Mouse (Mus musculus) ES-Bruce4 (cell line): ENCODE results near the gene Ppard. TPM values are rescaled to one million over a fixed set of nuclear protein-coding genes. Genes with fewer than 3 reads are reported as not detected.

Experiments used
- H3K27ac ChIP-seq: 2 replicates; pipeline ENCODE4 v1.5.1; 2012; ENCODE audit warnings: low read length, inconsistent platforms; ENCODE audit not compliant: insufficient read depth
- H3K27me3 ChIP-seq: 2 replicates; pipeline ENCODE4 v1.6.1; 2012; ENCODE audit warnings: mild to moderate bottlenecking, low read length, inconsistent platforms; ENCODE audit not compliant: control insufficient read depth, poor library complexity, insufficient read depth, severe bottlenecking
- H3K36me3 ChIP-seq: 2 replicates; pipeline ENCODE4 v1.6.1; 2012; ENCODE audit warnings: inconsistent platforms, mild to moderate bottlenecking, low read length, moderate library complexity; ENCODE audit not compliant: control insufficient read depth, poor library complexity, insufficient read depth, severe bottlenecking
- H3K4me1 ChIP-seq: one replicate; pipeline ENCODE4 v1.8.1; 2011; ENCODE audit warnings: low read length; ENCODE audit not compliant: control insufficient read depth, insufficient read depth
- H3K4me3 ChIP-seq: 2 replicates; pipeline ENCODE4 v1.5.1; 2011; ENCODE audit warnings: low read depth, mild to moderate bottlenecking, low read length
- H3K9ac ChIP-seq: 2 replicates; pipeline ENCODE4 v1.6.1; 2012; ENCODE audit warnings: low read depth, mild to moderate bottlenecking, inconsistent platforms; ENCODE audit not compliant: poor library complexity, severe bottlenecking
- H3K9me3 ChIP-seq: replicated peaks from 2 replicates; pipeline ENCODE4 v1.6.1; 2012; ENCODE audit warnings: mild to moderate bottlenecking, low read length, inconsistent platforms; ENCODE audit not compliant: control insufficient read depth, poor library complexity, insufficient read depth, severe bottlenecking
- CTCF ChIP-seq: IDR thresholded peaks from one replicate; pipeline ENCODE4 v1.8.1; 2011; ENCODE audit warnings: low read depth, low read length
- EP300 ChIP-seq: IDR thresholded peaks from 2 replicates; pipeline ENCODE4 v1.6.1; 2011; ENCODE audit warnings: low read depth, low read length; ENCODE audit not compliant: insufficient read depth
- POLR2A ChIP-seq: IDR thresholded peaks from one replicate; pipeline ENCODE4 v1.8.1; 2011; ENCODE audit warnings: low read length; ENCODE audit not compliant: insufficient read depth
- polyA plus RNA-seq: library from polyadenylated mRNA; stranded (reverse); fragments of >200 nt; gene quantifications from 2 replicates; pipeline ENCODE4 v1.2.4, GENCODE M21; 2011; ENCODE audit warnings: low read depth; ENCODE audit not compliant: missing spikeins, insufficient read depth, insufficient read length

Ppard gene
- polyA plus RNA-seq, 1 experiment: 24.0 TPM

- Histone ChIP-seq H3K27ac (no peak overlapping the region), H3K27me3 (no peaks in the 10 kb centered on the region), H3K9me3 (no peaks in the 10 kb centered on the region), H3K36me3 (no peaks in the 10 kb centered on the region), H3K9ac (no peak overlapping the region), H3K4me3 (no peak overlapping the region), H3K4me1 (no peaks in the 10 kb centered on the region)
- no peak for TF ChIP-seq CTCF
- no peak for TF ChIP-seq POLR2A
- no peak for TF ChIP-seq EP300
Measured at GRCm38 (mm10) chr17:28291346-28291745, 58.8 kb downstream of the Ppard start.

GRCm38 (mm10) chr17:28293716-28294115 is 61.2 kb downstream of the Ppard start:
- H3K9ac ChIP-seq: no peak overlapping the region
- H3K27ac ChIP-seq: no peak overlapping the region

GRCm38 (mm10) chr17:28294449-28295333 is 62.2 kb downstream of the Ppard start:
- Histone ChIP-seq H3K9me3 (no peaks in the 10 kb centered on the region), H3K27ac (no peak overlapping the region), H3K4me3 (no peak overlapping the region), H3K36me3 (no peaks in the 10 kb centered on the region), H3K27me3 (no peaks in the 10 kb centered on the region), H3K9ac (no peak overlapping the region), H3K4me1 (peaks cover 5% of the 10 kb centered on the region)
- TF ChIP-seq POLR2A (no peak), EP300 (no peak), CTCF (no peak)

More at GRCm38 (mm10) chr17:28293716-28294115, 61.2 kb downstream of the Ppard start:
- H3K4me1 ChIP-seq: peaks cover 5% of the 10 kb centered on the region
- H3K4me3 ChIP-seq: no peak overlapping the region
- no peaks in the 10 kb centered on the region for H3K36me3 ChIP-seq
- TF ChIP-seq CTCF: no peak
- no peak for TF ChIP-seq POLR2A
- no peak for TF ChIP-seq EP300
- H3K27me3 ChIP-seq: no peaks in the 10 kb centered on the region
- H3K9me3 ChIP-seq: no peaks in the 10 kb centered on the region

GRCm38 (mm10) chr17:28298888-28299287 is 66.4 kb downstream of the Ppard start:
- H3K4me3 ChIP-seq: peak overlapping the region; percentile 10; the same call in 1 of the 2 replicates
- H3K27ac ChIP-seq: no peak overlapping the region

GRCm38 (mm10) chr17:28299669-28300320 is 67.3 kb downstream of the Ppard start:
- no peak for TF ChIP-seq CTCF
- TF ChIP-seq EP300: no peak
- Histone ChIP-seq H3K36me3 (no peaks in the 10 kb centered on the region), H3K27me3 (no peaks in the 10 kb centered on the region), H3K9me3 (no peaks in the 10 kb centered on the region), H3K27ac (no peak overlapping the region), H3K4me3 (no peak overlapping the region), H3K9ac (no peak overlapping the region), H3K4me1 (peaks cover 12% of the 10 kb centered on the region)

More at GRCm38 (mm10) chr17:28298888-28299287, 66.4 kb downstream of the Ppard start:
- Histone ChIP-seq H3K36me3 (no peaks in the 10 kb centered on the region), H3K9me3 (no peaks in the 10 kb centered on the region), H3K27me3 (no peaks in the 10 kb centered on the region), H3K4me1 (peaks cover 9% of the 10 kb centered on the region), H3K9ac (no peak overlapping the region)
- no peak for TF ChIP-seq CTCF
- TF ChIP-seq EP300: no peak
- no peak for TF ChIP-seq POLR2A

GRCm38 (mm10) chr17:28300323-28300722 is 67.8 kb downstream of the Ppard start:
- Histone ChIP-seq H3K9ac (no peak overlapping the region), H3K27me3 (no peaks in the 10 kb centered on the region), H3K9me3 (no peaks in the 10 kb centered on the region), H3K4me1 (peaks cover 12% of the 10 kb centered on the region), H3K36me3 (no peaks in the 10 kb centered on the region), H3K27ac (no peak overlapping the region), H3K4me3 (no peak overlapping the region)
- TF ChIP-seq EP300: no peak
- no peak for TF ChIP-seq CTCF
- TF ChIP-seq POLR2A: no peak
